12 mouse cellular contexts compared by ENCODE assay signal in the genomic region with DNA sequence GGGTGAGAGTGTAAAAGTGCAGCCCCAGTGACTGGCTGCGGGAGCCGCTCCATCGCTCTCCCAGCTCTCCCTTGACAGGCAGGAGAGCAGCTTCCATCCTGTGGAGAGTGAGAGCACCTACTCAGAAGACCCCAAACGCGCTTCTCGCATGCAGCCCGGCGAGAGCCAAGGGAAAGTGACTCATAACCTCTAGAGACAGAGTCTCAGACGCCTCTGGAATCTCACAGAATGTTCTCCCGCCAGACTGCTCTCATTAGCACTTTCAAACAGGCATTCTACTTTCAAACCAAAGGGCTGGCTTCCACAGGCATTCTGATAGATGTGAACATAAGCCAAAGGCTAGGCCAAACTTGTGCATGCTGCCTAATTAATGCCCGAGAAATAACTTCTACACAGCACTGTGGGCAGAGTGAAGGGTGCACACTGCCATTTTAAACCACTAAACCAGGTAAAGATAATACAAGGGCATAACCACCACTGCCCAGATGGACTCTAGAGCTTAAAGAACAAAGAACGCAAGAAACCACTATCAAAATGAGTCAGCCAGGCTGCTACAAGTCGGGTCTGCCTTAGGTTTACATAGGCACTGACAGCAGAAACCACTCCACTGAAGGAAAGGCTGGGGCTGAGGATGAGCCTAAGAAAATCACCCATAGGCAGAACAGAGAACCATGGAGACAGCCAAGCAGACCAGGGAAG. TPM values are rescaled to one million over a fixed set of nuclear protein-coding genes. Genes with fewer than 3 reads are reported as not detected.
DNase-seq lines count a peak whose midpoint lies in the region; ATAC-seq and TF ChIP-seq lines count a peak whose summit lies in the region.
"Had no signal": no experiment of that assay in that cellular context is flagged by ENCODE, and none has a peak within 500 bp of the region (broad histone marks: within the 10 kb centered on the region; RNA-seq: fewer than 3 reads in every experiment).

No protein-coding gene starts in this region.

- no peak overlapping the region for H3K4me2 ChIP-seq in limb, embryonic 13.5 days (replicated peaks)
- H3K4me2 ChIP-seq in CH12.LX (ENCODE audit: insufficient read depth, low read depth, poor library complexity, severe bottlenecking) = no peak overlapping the region
- H3K4me2 ChIP-seq in limb, embryonic 15.5 days = no peak overlapping the region
- no peak overlapping the region for H3K4me2 ChIP-seq in forebrain, embryonic 11.5 days (ENCODE audit: low read depth, low read length, severe bottlenecking)
- H3K4me2 ChIP-seq: limb, embryonic 12.5 days had no signal

- 0 out of 2 replicates have a peak overlapping the region, but pooled peaks have one; percentile 1 for H3K9ac ChIP-seq in limb, embryonic 13.5 days
- no peak overlapping the region for H3K9ac ChIP-seq in CH12.LX (ENCODE audit: insufficient read depth, low read depth)
- no peak overlapping the region for H3K9ac ChIP-seq in limb, embryonic 15.5 days
- H3K9ac ChIP-seq in forebrain, embryonic 11.5 days (ENCODE audit: low read length) = no peak overlapping the region
- H3K9ac ChIP-seq: limb, embryonic 12.5 days had no signal

- H3K4me1 ChIP-seq in limb, embryonic 13.5 days = peaks cover 50% of the 10 kb centered on the region
- peaks cover 13% of the 10 kb centered on the region for H3K4me1 ChIP-seq in limb, embryonic 10.5 days
- peaks cover 47 to 99% of the 10 kb centered on the region in 2 experiments for H3K4me1 ChIP-seq in CH12.LX (ENCODE audit: control insufficient read depth in 1 of 2, insufficient read depth in 2 of 2)
- H3K4me1 ChIP-seq in bone marrow, adult 2 months (ENCODE audit: control insufficient read depth, insufficient read depth, low read length) = peaks cover 15% of the 10 kb centered on the region
- peaks cover 53% of the 10 kb centered on the region for H3K4me1 ChIP-seq in limb, embryonic 15.5 days
- peaks cover 3% of the 10 kb centered on the region; the same call in 1 of the 2 replicates for H3K4me1 ChIP-seq in forebrain, embryonic 11.5 days (replicated peaks; ENCODE audit: control insufficient read depth, insufficient read depth, low read length)

- H3K79me2 ChIP-seq in CH12.LX (replicated peaks; ENCODE audit: control insufficient read depth, extremely low read depth, insufficient read depth, poor library complexity, severe bottlenecking) = peaks cover 88% of the 10 kb centered on the region

- H3K27me3 ChIP-seq in limb, embryonic 13.5 days = no peaks in the 10 kb centered on the region
- no peaks in the 10 kb centered on the region for H3K27me3 ChIP-seq in limb, embryonic 10.5 days (ENCODE audit: low read depth, poor library complexity, severe bottlenecking)
- H3K27me3 ChIP-seq in CH12.LX (replicated peaks) = no peaks in the 10 kb centered on the region
- H3K27me3 ChIP-seq in limb, embryonic 15.5 days = no peaks in the 10 kb centered on the region
- H3K27me3 ChIP-seq in forebrain, embryonic 11.5 days (ENCODE audit: control insufficient read depth, insufficient read depth, low read length) = no peaks in the 10 kb centered on the region
- H3K27me3 ChIP-seq: limb, embryonic 12.5 days had no signal

- H3K4me3 ChIP-seq in limb, embryonic 13.5 days = no peak overlapping the region
- no peak overlapping the region for H3K4me3 ChIP-seq in limb, embryonic 10.5 days
- H3K4me3 ChIP-seq in CH12.LX (replicated peaks in 1 of 3; ENCODE audit: low read depth in 2 of 3, low read length in 2 of 3, poor library complexity in 1 of 3) = no peak overlapping the region
- H3K4me3 ChIP-seq in bone marrow, adult 2 months (replicated peaks; ENCODE audit: control insufficient read depth, low read depth, low read length) = no peak overlapping the region
- H3K4me3 ChIP-seq in limb, embryonic 15.5 days = no peak overlapping the region
- no peak overlapping the region for H3K4me3 ChIP-seq in forebrain, embryonic 11.5 days (ENCODE audit: low read depth, low read length)
- H3K4me3 ChIP-seq: limb, embryonic 12.5 days had no signal

- dilution Hi-C loops in CH12.LX (cut with MboI; ENCODE audit: extremely low pct_ligation_motif_present, extremely low pct_unique_long_range_greater_than_20kb, low sequenced_read_pairs) = no loop called here

- H3K27ac ChIP-seq in limb, embryonic 13.5 days = no peak overlapping the region
- H3K27ac ChIP-seq in limb, embryonic 10.5 days = no peak overlapping the region
- peak overlapping the region; percentile 74 for H3K27ac ChIP-seq in CH12.LX (ENCODE audit: insufficient read depth, low read depth)
- peak overlapping the region; percentile 16; the same call in 1 of the 2 replicates for H3K27ac ChIP-seq in bone marrow, adult 2 months (ENCODE audit: control insufficient read depth, insufficient read depth, low read depth, low read length, poor library complexity)
- H3K27ac ChIP-seq in limb, embryonic 15.5 days = peak overlapping the region; percentile 24; the same call in 1 of the 2 replicates
- H3K27ac ChIP-seq in forebrain, embryonic 11.5 days (ENCODE audit: low read depth, low read length) = no peak overlapping the region
- H3K27ac ChIP-seq: limb, embryonic 12.5 days had no signal

- no peaks in the 10 kb centered on the region for H3K9me3 ChIP-seq in limb, embryonic 13.5 days
- no peaks in the 10 kb centered on the region for H3K9me3 ChIP-seq in limb, embryonic 10.5 days (replicated peaks)
- no peaks in the 10 kb centered on the region for H3K9me3 ChIP-seq in CH12.LX (replicated peaks; ENCODE audit: low read length)
- H3K9me3 ChIP-seq in limb, embryonic 15.5 days = no peaks in the 10 kb centered on the region
- H3K9me3 ChIP-seq in forebrain, embryonic 11.5 days (ENCODE audit: control insufficient read depth, low read length) = no peaks in the 10 kb centered on the region
- H3K9me3 ChIP-seq: limb, embryonic 12.5 days had no signal

- in situ Hi-C loops in CH12.LX (cut with MboI; ENCODE audit: low pct_ligation_motif_present, low pct_unique_long_range_greater_than_20kb, low sequenced_read_pairs) = no loop called here

- no peak for DNase-seq in limb, embryonic 10.5 days (ENCODE audit: low spot score)
- DNase-seq in CH12.LX (ENCODE audit: extremely low read depth) = no peak
- DNase-seq in forebrain, embryonic 11.5 days (ENCODE audit: low spot score) = no peak
- DNase-seq in cerebellum, postnatal 10 days = no peak
- DNase-seq: lung, postnatal 4 days had no signal

- TF ChIP-seq RAD21 in CH12.LX (IDR thresholded peaks at IDR 0.05; ENCODE audit: low read depth, low read length) = no peak

- 0 out of 2 replicates have a peak, but pooled peaks have one; percentile 16 for TF ChIP-seq EP300 in CH12.LX (IDR thresholded peaks at IDR 0.05; ENCODE audit: low read length)

- no peak for TF ChIP-seq CTCF in CH12.LX (conservative IDR thresholded peaks at IDR 0.05 in 1 of 2, IDR thresholded peaks at IDR 0.05 in 1 of 2; ENCODE audit: low read depth in 2 of 2, low read length in 2 of 2)
- no peak for TF ChIP-seq CTCF in bone marrow, adult 2 months (IDR thresholded peaks at IDR 0.05; ENCODE audit: control insufficient read depth, insufficient read depth, low read length)

- H3K36me3 ChIP-seq in limb, embryonic 13.5 days = peaks cover 73% of the 10 kb centered on the region
- peaks cover 97% of the 10 kb centered on the region for H3K36me3 ChIP-seq in limb, embryonic 10.5 days
- H3K36me3 ChIP-seq in CH12.LX (replicated peaks in 1 of 2; ENCODE audit: control insufficient read depth in 1 of 2, insufficient read depth in 1 of 2, low read length in 1 of 2) = peaks cover 87 to 94% of the 10 kb centered on the region in 2 experiments
- H3K36me3 ChIP-seq in limb, embryonic 15.5 days = peaks cover 60% of the 10 kb centered on the region
- no peaks in the 10 kb centered on the region; the same call in 1 of the 2 replicates for H3K36me3 ChIP-seq in forebrain, embryonic 11.5 days (ENCODE audit: control insufficient read depth, insufficient read depth, low read length)

- TF ChIP-seq POLR2A in CH12.LX (IDR thresholded peaks at IDR 0.05; ENCODE audit: low read depth, low read length) = no peak; the same call in 1 of the 2 replicates
- TF ChIP-seq POLR2A in bone marrow, adult 2 months (IDR thresholded peaks at IDR 0.05; ENCODE audit: borderline replicate concordance, control insufficient read depth, low read depth, low read length) = no peak

- ATAC-seq in limb, embryonic 13.5 days (ENCODE audit: low FRiP score, low read depth) = no peak
- no peak for ATAC-seq in limb, embryonic 15.5 days (ENCODE audit: insufficient number of reproducible peaks, low FRiP score, low TSS enrichment, low read depth)
- ATAC-seq in forebrain, embryonic 11.5 days (replicated peaks; ENCODE audit: low FRiP score) = no peak
- ATAC-seq: forebrain, embryonic 14.5 days had no signal

- WGBS in limb, embryonic 13.5 days = 79% methylated on average over 13 of the region's 13 CpGs
- WGBS in limb, embryonic 10.5 days = 87% methylated on average over 13 of the region's 13 CpGs
- WGBS in bone marrow, adult 2 months = 74% methylated on average over 13 of the region's 13 CpGs
- 75% methylated on average over 13 of the region's 13 CpGs for WGBS in limb, embryonic 15.5 days
- WGBS in forebrain, embryonic 11.5 days = 89% methylated on average over 13 of the region's 13 CpGs

TF ChIP-seq in CH12.LX, 34 proteins besides CTCF, POLR2A, EP300 and RAD21 (continues in another document):
- peak; percentile 81 for TF ChIP-seq JUND (conservative IDR thresholded peaks at IDR 0.05; ENCODE audit: low read depth, low read length)
- peak; percentile 47; the same call in 1 of the 2 replicates for TF ChIP-seq MXI1 (IDR thresholded peaks at IDR 0.05; ENCODE audit: low read depth, low read length)

RNA-seq across cellular contexts. Expression of a gene that starts 35.3 kb away (rescaled TPM):
- polyA plus RNA-seq in limb, embryonic 13.5 days (2015; fragmentation: Nextera tagmentation; extraction: Ambion mirVana) = 34.1 and 38.1 TPM in 2 replicates
- polyA plus RNA-seq in limb, embryonic 10.5 days (2016; fragmentation: Nextera tagmentation; extraction: Ambion mirVana) = 30.6 and 39.2 TPM in 2 replicates
- total RNA-seq in CH12.LX (2012; rRNA removed) (128 and 146 TPM in 2 replicates), CH12.LX (2014; rRNA removed) (43.8 and 46.4 TPM in 2 replicates)
- polyA plus RNA-seq in CH12.LX (2012; ENCODE audit: insufficient read length, low read depth) = 165 and 178 TPM in 2 replicates
- polyA plus RNA-seq in bone marrow, adult 2 months (2011; ENCODE audit: insufficient read depth, insufficient read length, low replicate concordance, missing spikeins) = 264 and 399 TPM in 2 replicates
- polyA plus RNA-seq in limb, embryonic 15.5 days (2015; fragmentation: Nextera tagmentation; extraction: Ambion mirVana) = 39.9 and 44.1 TPM in 2 replicates
- 32.0 and 37.4 TPM in 2 replicates for polyA plus RNA-seq in forebrain, embryonic 11.5 days (2014; fragmentation: Nextera tagmentation; extraction: Ambion mirVana)

RNA-seq across cellular contexts. Expression of a gene that starts 49.9 kb away (rescaled TPM):
- 0.18 TPM in 1 of 2 replicates, not detected in the other for polyA plus RNA-seq in limb, embryonic 13.5 days (2015; fragmentation: Nextera tagmentation; extraction: Ambion mirVana)
- 0.20 TPM in 1 of 2 replicates, not detected in the other for polyA plus RNA-seq in limb, embryonic 10.5 days (2016; fragmentation: Nextera tagmentation; extraction: Ambion mirVana)
- total RNA-seq in CH12.LX (2012; rRNA removed) = 0.17 TPM in 1 of 2 replicates, not detected in the other
- total RNA-seq in CH12.LX (2014; rRNA removed) = 0.15 and 0.84 TPM in 2 replicates
- 0.14 and 0.50 TPM in 2 replicates for polyA plus RNA-seq in CH12.LX (2012; ENCODE audit: insufficient read length, low read depth)
- polyA plus RNA-seq in bone marrow, adult 2 months (2011; ENCODE audit: insufficient read depth, insufficient read length, low replicate concordance, missing spikeins) = 47.8 and 48.7 TPM in 2 replicates
- 0.14 and 0.15 TPM in 2 replicates for polyA plus RNA-seq in limb, embryonic 15.5 days (2015; fragmentation: Nextera tagmentation; extraction: Ambion mirVana)
- polyA plus RNA-seq in forebrain, embryonic 11.5 days (2014; fragmentation: Nextera tagmentation; extraction: Ambion mirVana) = 0.16 and 0.21 TPM in 2 replicates
- total RNA-seq: adrenal gland, adult 18-20 months had no signal
- polyA plus RNA-seq: intestine, embryonic 14.5 days had no signal

Comparison
In these comparisons a context has a peak if more than half of its experiments do, and no peak if none do; other contexts are left out.
1. H3K27ac ChIP-seq: peak in CH12.LX (single experiment), bone marrow, adult 2 months (single experiment) and limb, embryonic 15.5 days (single experiment); none in limb, embryonic 13.5 days (single experiment), limb, embryonic 10.5 days (single experiment) and forebrain, embryonic 11.5 days (single experiment).
2. RNA of a gene that starts 49.9 kb away (polyA plus RNA-seq): 47.8 to 48.7 TPM in bone marrow, adult 2 months; 0.16 to 0.21 TPM in forebrain, embryonic 11.5 days, 0.20 TPM in limb, embryonic 10.5 days, 0.18 TPM in limb, embryonic 13.5 days, 0.14 to 0.50 TPM in CH12.LX and 0.14 to 0.15 TPM in limb, embryonic 15.5 days; every median in the first group is over 10 times any median in the second.